Mouse (Mus musculus) MEL (cell line): ENCODE measurements around the gene Bnc1.

ENCODE experiments used
- GATA1 ChIP-seq: IDR thresholded peaks from 2 replicates; pipeline ENCODE4 v1.6.1; 2011; ENCODE audit warnings: low read depth, low read length, improper control_type of control experiment
- JUND ChIP-seq: IDR thresholded peaks from 2 replicates; pipeline ENCODE4 v1.6.1; 2011; ENCODE audit warnings: low read depth, mild to moderate bottlenecking, improper control_type of control experiment, low read length
- MAFK ChIP-seq: IDR thresholded peaks from 2 replicates; pipeline ENCODE4 v1.6.1; 2011; ENCODE audit warnings: low read depth, mild to moderate bottlenecking, low read length, improper control_type of control experiment, borderline replicate concordance
- USF1 ChIP-seq: IDR thresholded peaks from 2 replicates; pipeline ENCODE4 v1.6.1; 2014; ENCODE audit warnings: low read depth, mild to moderate bottlenecking, inconsistent platforms, low read length, improper control_type of control experiment, moderate library complexity

DNA sequence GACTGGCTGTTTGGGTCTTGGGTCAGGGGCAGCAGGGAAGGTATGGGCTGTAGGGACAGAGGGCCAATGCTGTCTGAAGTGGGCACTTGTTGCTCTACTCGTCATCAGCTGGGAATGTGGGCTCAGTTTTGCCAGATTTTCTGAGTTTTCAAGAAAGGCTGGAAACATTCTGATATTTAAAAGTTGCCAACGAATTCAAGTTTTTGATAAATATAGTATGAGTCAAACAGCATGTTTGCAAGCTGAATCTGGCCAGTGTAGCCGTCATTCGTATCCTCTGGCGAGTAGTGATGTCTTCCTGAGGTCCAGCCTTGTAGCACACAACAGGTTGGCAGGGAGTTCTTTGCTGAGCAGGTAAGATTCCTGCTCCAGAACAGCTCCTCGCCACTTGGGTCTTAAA lies 3.0 kb upstream of the Bnc1 start:
- TF ChIP-seq USF1 (no peak), GATA1 (no peak), MAFK (no peak), JUND (no peak)
